Mouse (Mus musculus) cerebellum, adult 2 months (tissue): ENCODE measurements at regions not wholly inside any gene's neighbourhood (a gene's known extent, or its start where the extent isn't known, plus 50 kb on each side); places are given as distances from the start of the nearest gene placed in this dataset.

Experiments
- CTCF ChIP-seq: fragments of 200-500 bp; IDR thresholded peaks from 2 replicates; pipeline ENCODE4 v1.5.1; 2011; ENCODE audit warnings: low read depth, mild to moderate bottlenecking, control low read depth, low read length, moderate library complexity, borderline replicate concordance; ENCODE audit not compliant: insufficient read depth
- POLR2A ChIP-seq: fragments of 200-500 bp; IDR thresholded peaks from 2 replicates; pipeline ENCODE4 v1.6.1; 2011; ENCODE audit warnings: low read length, control low read depth, borderline replicate concordance; ENCODE audit not compliant: insufficient read depth

DNA sequence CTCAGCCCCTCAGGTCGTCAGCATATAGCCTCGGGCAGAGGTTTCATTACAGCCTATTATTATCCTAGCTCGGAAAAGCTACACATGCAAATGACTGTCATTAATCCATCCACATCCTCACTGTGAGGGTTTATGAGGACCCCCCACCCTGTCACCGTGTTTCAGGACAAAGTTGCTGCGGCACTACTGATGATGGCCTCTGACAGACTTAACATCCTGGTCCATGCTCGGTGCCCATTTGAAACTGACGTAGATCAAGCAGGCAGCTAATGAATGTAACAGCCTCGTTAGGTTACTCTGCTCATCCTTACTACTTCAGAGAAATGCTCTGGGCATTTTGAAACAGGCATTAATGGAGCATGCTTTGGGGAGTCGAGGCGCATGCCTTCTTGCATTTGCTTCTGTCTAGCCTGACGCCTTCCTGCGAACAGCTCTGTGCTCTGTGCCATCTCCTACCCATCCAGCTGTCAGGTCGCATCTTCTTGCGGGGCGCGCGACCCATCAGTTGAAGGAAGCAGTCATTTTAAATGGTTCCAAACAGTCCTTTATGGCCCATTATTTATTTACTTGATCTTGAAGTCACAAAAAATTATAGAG, 82.3 kb upstream of the Nr5a2 start:
- no peak for TF ChIP-seq POLR2A
- TF ChIP-seq CTCF = no peak
